Mouse (Mus musculus): ENCODE measurements around the gene Arf6. TPM values are rescaled to one million over a fixed set of nuclear protein-coding genes. Genes with fewer than 3 reads are reported as not detected.
A peak's percentile ranks its signal among the peaks of the same experiment; 100 is the strongest.
"Not testable (repeated sequence)": the region's sequence is repeated elsewhere in the genome, so short reads cannot be mapped to it uniquely, and the experiment has no call there.

The Arf6 gene
- total RNA-seq (2014; fragmentation: Nextera tagmentation) (84.7 and 85.7 TPM in 2 replicates), total RNA-seq (2017) (148 and 154 TPM in 2 replicates)

GRCm38 (mm10) chr12:69371854-69372671, at the start of gene Arf6, which contains the start of gene Gm9887:
TSS of gene Arf6 (plus strand) at chr12:69372150.
TSS of gene Gm9887 (minus strand) at chr12:69372458.
- peak; percentile 77 for ATAC-seq (replicated peaks; ENCODE audit: poor library complexity, severe bottlenecking)

GRCm38 (mm10) chr12:69331187-69331586, 40.8 kb upstream of the Arf6 start:
- ATAC-seq (replicated peaks; ENCODE audit: poor library complexity, severe bottlenecking): peak; percentile 99

- peak; percentile 51 for ATAC-seq (replicated peaks; ENCODE audit: poor library complexity, severe bottlenecking)
Measured at GRCm38 (mm10) chr12:69332147-69332546, 39.8 kb upstream of the Arf6 start.

GRCm38 (mm10) chr12:69333547-69333946, 38.4 kb upstream of the Arf6 start:
- ATAC-seq (replicated peaks; ENCODE audit: poor library complexity, severe bottlenecking): peak; percentile 70

GRCm38 (mm10) chr12:69349928-69350327, 22.0 kb upstream of the Arf6 start:
- no peak for ATAC-seq (replicated peaks; ENCODE audit: poor library complexity, severe bottlenecking)

GRCm38 (mm10) chr12:69351685-69352084, 20.3 kb upstream of the Arf6 start:
- ATAC-seq (replicated peaks; ENCODE audit: poor library complexity, severe bottlenecking): no peak

- ATAC-seq (replicated peaks; ENCODE audit: poor library complexity, severe bottlenecking): peak; percentile 71
Measured at GRCm38 (mm10) chr12:69356546-69357299, 15.2 kb upstream of the Arf6 start, which contains the start of gene Nemf. TSS of gene Nemf (minus strand) at chr12:69357165.

- ATAC-seq (replicated peaks; ENCODE audit: poor library complexity, severe bottlenecking): no peak
Measured at GRCm38 (mm10) chr12:69357300-69357646, 14.7 kb upstream of the Arf6 start.

- ATAC-seq (replicated peaks; ENCODE audit: poor library complexity, severe bottlenecking): peak; percentile 24
Measured at GRCm38 (mm10) chr12:69360655-69360996, 11.3 kb upstream of the Arf6 start.

GRCm38 (mm10) chr12:69360997-69361899, 10.7 kb upstream of the Arf6 start:
- peak; percentile 81 for ATAC-seq (replicated peaks; ENCODE audit: poor library complexity, severe bottlenecking)

- ATAC-seq (replicated peaks; ENCODE audit: poor library complexity, severe bottlenecking): no peak
Measured at GRCm38 (mm10) chr12:69361919-69362318, 10.0 kb upstream of the Arf6 start.

- ATAC-seq (replicated peaks; ENCODE audit: poor library complexity, severe bottlenecking): no peak
Measured at GRCm38 (mm10) chr12:69362388-69362787, 9.6 kb upstream of the Arf6 start.

GRCm38 (mm10) chr12:69363110-69363509, 8.8 kb upstream of the Arf6 start:
- ATAC-seq (replicated peaks; ENCODE audit: poor library complexity, severe bottlenecking): not testable (repeated sequence)

GRCm38 (mm10) chr12:69363899-69364762, 7.8 kb upstream of the Arf6 start:
- peak; percentile 61 for ATAC-seq (replicated peaks; ENCODE audit: poor library complexity, severe bottlenecking)

- 0 out of 2 replicates have a peak, but pooled peaks have one; percentile 2 for ATAC-seq (replicated peaks; ENCODE audit: poor library complexity, severe bottlenecking)
Measured at GRCm38 (mm10) chr12:69365757-69366156, 6.2 kb upstream of the Arf6 start.

- ATAC-seq (replicated peaks; ENCODE audit: poor library complexity, severe bottlenecking): no peak
Measured at GRCm38 (mm10) chr12:69366424-69366823, 5.5 kb upstream of the Arf6 start.

GRCm38 (mm10) chr12:69367557-69367956, 4.4 kb upstream of the Arf6 start:
- ATAC-seq (replicated peaks; ENCODE audit: poor library complexity, severe bottlenecking): no peak

GRCm38 (mm10) chr12:69370936-69371335, 1.0 kb upstream of the Arf6 start:
- no peak for ATAC-seq (replicated peaks; ENCODE audit: poor library complexity, severe bottlenecking)

GRCm38 (mm10) chr12:69371421-69371853, 513 bp upstream of the Arf6 start:
- peak; percentile 45 for ATAC-seq (replicated peaks; ENCODE audit: poor library complexity, severe bottlenecking)
